Mouse (Mus musculus): Measurements from ENCODE around the gene Maml3.

- TF ChIP-seq CTCF (IDR thresholded peaks at IDR 0.05; ENCODE audit: low read depth, low read length): no peak
- TF ChIP-seq POLR2A (IDR thresholded peaks at IDR 0.05; ENCODE audit: borderline replicate concordance, low read depth, low read length): no peak
Measured at GRCm38 (mm10) chr3:51874252-51874651, 230.6 kb downstream of the Maml3 start.
